Mouse (Mus musculus) central nervous system, embryonic 18 days (tissue): ENCODE results near the gene Rhox7b. TPM values are rescaled to one million over a fixed set of nuclear protein-coding genes. Genes with fewer than 3 reads are reported as not detected.

Experiments
- polyA plus RNA-seq: library from polyadenylated mRNA; depleted of rRNA; stranded (reverse); fragments of >200 nt; gene quantifications from 2 replicates; pipeline ENCODE4 v1.2.3, GENCODE M21; 2012; rRNA removed

The Rhox7b gene
- polyA plus RNA-seq = not detected in 2 replicates

GRCm38 (mm10) chrX:37897132-37897531, at the start of gene Rhox7b:
Gene Rhox7b, minus strand, starts transcription at chrX:37897232.

GRCm38 (mm10) chrX:37901670-37902069, 4.6 kb upstream of the Rhox7b start, which contains the start of gene Rhox9:
Gene Rhox9, minus strand, starts transcription at chrX:37901770.

GRCm38 (mm10) chrX:37878844-37879243, 18.2 kb downstream of the Rhox7b start, which contains the start of gene Rhox8:
Gene Rhox8, minus strand, starts transcription at chrX:37878944.

Other genes starting within 250 kb of the Rhox7b start
- gene Rhox4g, start 245.9 kb downstream of the Rhox7b start, polyA plus RNA-seq = not detected in 2 replicates
- not detected in 2 replicates for gene Rhox3h, start 228.5 kb downstream of the Rhox7b start, polyA plus RNA-seq
- gene Rhox2h, start 224.0 kb downstream of the Rhox7b start, polyA plus RNA-seq = not detected in 2 replicates
- gene Rhox5, start 92.4 kb downstream of the Rhox7b start, polyA plus RNA-seq = 0.44 and 3.0 TPM in 2 replicates
- not detected in 2 replicates for gene Rhox6, start 70.3 kb downstream of the Rhox7b start, polyA plus RNA-seq
- gene Rhox7a, start 65.5 kb downstream of the Rhox7b start, polyA plus RNA-seq = not detected in 2 replicates
- gene Rhox8, start 18.3 kb downstream of the Rhox7b start, polyA plus RNA-seq = not detected in 2 replicates
- not detected in 2 replicates for gene Rhox9, start 4.5 kb upstream of the Rhox7b start, polyA plus RNA-seq
- not detected in 2 replicates for gene Btg1-ps1, start 121.6 kb upstream of the Rhox7b start, polyA plus RNA-seq
- not detected in 2 replicates for gene Btg1-ps2, start 145.9 kb upstream of the Rhox7b start, polyA plus RNA-seq
- not detected in 2 replicates for gene Rhox10, start 169.2 kb upstream of the Rhox7b start, polyA plus RNA-seq
- gene Rhox11, start 187.9 kb upstream of the Rhox7b start, polyA plus RNA-seq = not detected in 2 replicates
- not detected in 2 replicates for gene Rhox12, start 213.7 kb upstream of the Rhox7b start, polyA plus RNA-seq
- not detected in 2 replicates for gene Rhox13, start 224.0 kb upstream of the Rhox7b start, polyA plus RNA-seq